Mouse (Mus musculus) heart, embryonic 14.5 days (tissue): ENCODE data around the gene Gipc3. TPM values are rescaled to one million over a fixed set of nuclear protein-coding genes. Genes with fewer than 3 reads are reported as not detected.

Experiments
- ATAC-seq: fragments of 200-750 bp; cut with Nextera tagmentation; 2 replicates; pipeline ENCODE4 v1.8.0; 2017; ENCODE audit warnings: low read depth, moderate TSS enrichment; ENCODE audit not compliant: insufficient number of reproducible peaks, insufficient read depth, low FRiP score
- H3K27ac ChIP-seq, 2 experiments: fragments of 200-500 bp in 1 of 2; fragments of 300-500 bp in 1 of 2; sonication (generic) in 1 of 2; replicated peaks in 1 of 2; 2 replicates each; pipeline ENCODE4 v1.5.1; 2012 to 2014; ENCODE audit warnings: low read depth in 2 of 2, low read length in 2 of 2, control low read depth in 1 of 2, mild to moderate bottlenecking in 1 of 2, mixed read lengths in 1 of 2; ENCODE audit not compliant: control insufficient read depth in 1 of 2, insufficient read depth in 1 of 2
- H3K27me3 ChIP-seq: fragments of 300-500 bp; sonication (generic); 2 replicates; pipeline ENCODE4 v1.6.1; 2014; ENCODE audit warnings: mild to moderate bottlenecking, low read length, control low read depth; ENCODE audit not compliant: control insufficient read depth, insufficient read depth
- H3K36me3 ChIP-seq: fragments of 300-500 bp; sonication (generic); 2 replicates; pipeline ENCODE4 v1.6.1; 2014; ENCODE audit warnings: mild to moderate bottlenecking, control low read depth, low read length, mixed read lengths; ENCODE audit not compliant: control insufficient read depth, insufficient read depth
- H3K4me1 ChIP-seq, 2 experiments: fragments of 200-500 bp in 1 of 2; fragments of 300-500 bp in 1 of 2; sonication (generic) in 1 of 2; 2 replicates each; pipeline ENCODE4 v1.6.1; 2012 to 2014; ENCODE audit warnings: low read length in 2 of 2, control low read depth in 1 of 2, mixed read lengths in 1 of 2; ENCODE audit not compliant: control insufficient read depth in 2 of 2, insufficient read depth in 2 of 2
- H3K4me2 ChIP-seq: fragments of 300-500 bp; sonication (generic); 2 replicates; pipeline ENCODE4 v1.6.1; 2014; ENCODE audit warnings: mild to moderate bottlenecking, low read length
- H3K4me3 ChIP-seq, 2 experiments: fragments of 200-500 bp in 1 of 2; fragments of 300-500 bp in 1 of 2; sonication (generic) in 1 of 2; 2 replicates each; pipeline ENCODE4 v1.5.1; 2012 to 2014; ENCODE audit warnings: low read length in 2 of 2, mild to moderate bottlenecking in 2 of 2, control low read depth in 1 of 2, low read depth in 1 of 2, moderate library complexity in 1 of 2; ENCODE audit not compliant: control insufficient read depth in 1 of 2, insufficient read depth in 1 of 2
- H3K9ac ChIP-seq: fragments of 300-500 bp; sonication (generic); 2 replicates; pipeline ENCODE4 v1.6.1; 2014; ENCODE audit warnings: mild to moderate bottlenecking, low read length
- H3K9me3 ChIP-seq: fragments of 300-500 bp; sonication (generic); 2 replicates; pipeline ENCODE4 v1.6.1; 2016; ENCODE audit warnings: low read length, control low read depth; ENCODE audit not compliant: control insufficient read depth
- WGBS: fragments of 180-500 bp; shearing (Covaris S2); extraction: QIAGEN DNeasy Blood & Tissue Kit; methylation state at CpG from one replicate; pipeline ENCODE4 v1.1.7; 2014; 5-methylcytosine and 5-hydroxymethylcytosine counted together
- polyA plus RNA-seq: library from polyadenylated mRNA; unstranded; fragments of >200 nt; fragmentation: Nextera tagmentation; extraction: Ambion mirVana; gene quantifications from 2 replicates; pipeline ENCODE4 v1.2.1, GENCODE M21; 2014

The Gipc3 gene
- polyA plus RNA-seq, 1 experiment from 2014 or later, result 0.11 TPM

DNA sequence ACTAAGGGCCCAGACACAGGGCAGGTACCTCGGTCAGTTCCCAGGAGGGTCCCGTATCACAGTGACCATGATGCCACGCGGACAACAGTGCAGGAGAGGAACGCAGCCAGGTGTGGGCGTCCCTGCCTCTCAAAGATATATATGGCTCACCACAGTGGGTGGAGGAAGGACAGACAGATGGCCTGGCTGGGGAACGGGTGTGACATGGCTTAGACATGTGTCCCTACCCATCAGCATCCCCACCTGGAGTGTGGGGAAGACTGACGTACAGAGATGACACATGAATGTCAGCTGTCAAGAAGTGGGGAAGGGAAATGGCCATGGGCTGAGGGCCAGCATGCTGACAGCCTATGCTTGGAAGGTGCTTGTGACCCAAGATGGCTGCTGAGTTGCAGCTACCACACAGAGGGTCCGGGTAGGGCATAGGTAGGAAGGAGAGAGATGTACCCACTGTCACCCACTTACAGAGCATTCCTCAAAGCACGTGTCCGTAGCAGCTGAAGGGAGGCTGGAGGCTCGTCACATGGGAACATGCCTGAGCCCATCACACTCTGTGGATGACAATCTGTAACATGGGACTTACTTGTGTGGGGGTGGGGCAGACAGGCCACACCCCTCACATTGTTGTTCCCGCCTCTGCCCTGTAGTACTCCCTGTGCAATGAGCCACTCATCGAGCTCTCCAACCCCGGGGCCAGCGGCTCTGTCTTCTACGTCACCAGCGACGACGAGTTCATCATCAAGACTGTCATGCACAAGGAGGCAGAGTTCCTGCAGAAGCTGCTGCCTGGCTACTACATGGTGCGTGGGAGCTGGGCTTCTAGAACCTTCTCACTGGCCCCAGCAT lies 36.0 kb downstream of the Gipc3 start:
- no peak overlapping the region for H3K27ac ChIP-seq
- H3K9me3 ChIP-seq, result no peaks in the 10 kb centered on the region
- 91% methylated on average over 21 of the region's 21 CpGs for WGBS
- H3K36me3 ChIP-seq, result peaks cover 66% of the 10 kb centered on the region
- no peak overlapping the region for H3K4me3 ChIP-seq
- H3K27me3 ChIP-seq, result no peaks in the 10 kb centered on the region
- no peak overlapping the region for H3K4me2 ChIP-seq
- no peak overlapping the region for H3K9ac ChIP-seq
- H3K4me1 ChIP-seq, result peaks cover 14 to 30% of the 10 kb centered on the region in 2 experiments
- ATAC-seq, result no peak

DNA sequence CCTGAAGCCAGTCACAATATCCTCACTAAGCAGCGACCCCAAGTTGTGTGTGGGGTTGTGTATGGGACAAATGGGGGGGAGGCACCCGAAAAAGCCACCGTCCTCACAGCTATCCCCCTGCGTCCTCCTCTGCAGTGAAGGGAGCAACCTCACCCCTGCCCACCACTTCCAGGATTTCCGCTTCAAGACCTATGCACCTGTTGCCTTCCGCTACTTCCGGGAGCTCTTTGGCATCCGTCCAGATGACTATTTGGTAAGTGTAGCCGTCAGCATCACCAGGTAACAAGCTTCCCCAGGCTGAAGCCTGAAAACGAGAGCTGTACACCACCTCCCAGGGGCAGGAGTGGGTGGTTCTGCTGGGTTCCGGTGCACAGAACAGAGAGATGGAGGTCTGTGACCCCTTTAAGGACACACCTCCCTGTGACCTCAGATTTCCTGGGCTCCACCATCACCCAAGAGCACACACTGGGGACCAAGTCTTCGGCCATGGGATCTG lies 36.8 kb downstream of the Gipc3 start:
- no peak overlapping the region for H3K27ac ChIP-seq
- no peaks in the 10 kb centered on the region for H3K27me3 ChIP-seq
- H3K9ac ChIP-seq, result no peak overlapping the region
- H3K4me1 ChIP-seq, result peaks cover 18 to 36% of the 10 kb centered on the region in 2 experiments
- WGBS, result 93% methylated on average over 12 of the region's 12 CpGs
- peaks cover 58% of the 10 kb centered on the region for H3K36me3 ChIP-seq
- ATAC-seq, result no peak
- no peaks in the 10 kb centered on the region for H3K9me3 ChIP-seq
- no peak overlapping the region for H3K4me2 ChIP-seq
- H3K4me3 ChIP-seq, result no peak overlapping the region

DNA sequence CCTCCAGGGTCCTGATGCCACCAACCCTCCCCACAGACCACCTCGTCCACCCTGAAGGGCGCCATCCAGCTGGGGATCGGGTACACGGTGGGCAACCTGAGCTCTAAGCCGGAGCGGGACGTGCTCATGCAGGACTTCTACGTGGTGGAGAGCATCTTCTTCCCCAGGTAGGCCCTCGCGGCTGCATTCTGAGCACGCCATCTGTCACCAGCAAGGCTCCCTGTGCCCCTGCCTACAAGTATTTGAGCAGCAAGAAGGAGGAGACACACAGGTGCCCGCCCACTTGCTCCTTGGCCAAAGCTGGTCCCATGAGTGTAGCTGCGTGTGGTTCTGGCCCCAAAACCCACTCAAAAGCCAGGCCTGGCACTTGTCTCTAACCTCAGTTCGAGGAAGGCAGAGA lies 37.4 kb downstream of the Gipc3 start:
- ATAC-seq, result no peak
- H3K36me3 ChIP-seq, result peaks cover 52% of the 10 kb centered on the region

DNA sequence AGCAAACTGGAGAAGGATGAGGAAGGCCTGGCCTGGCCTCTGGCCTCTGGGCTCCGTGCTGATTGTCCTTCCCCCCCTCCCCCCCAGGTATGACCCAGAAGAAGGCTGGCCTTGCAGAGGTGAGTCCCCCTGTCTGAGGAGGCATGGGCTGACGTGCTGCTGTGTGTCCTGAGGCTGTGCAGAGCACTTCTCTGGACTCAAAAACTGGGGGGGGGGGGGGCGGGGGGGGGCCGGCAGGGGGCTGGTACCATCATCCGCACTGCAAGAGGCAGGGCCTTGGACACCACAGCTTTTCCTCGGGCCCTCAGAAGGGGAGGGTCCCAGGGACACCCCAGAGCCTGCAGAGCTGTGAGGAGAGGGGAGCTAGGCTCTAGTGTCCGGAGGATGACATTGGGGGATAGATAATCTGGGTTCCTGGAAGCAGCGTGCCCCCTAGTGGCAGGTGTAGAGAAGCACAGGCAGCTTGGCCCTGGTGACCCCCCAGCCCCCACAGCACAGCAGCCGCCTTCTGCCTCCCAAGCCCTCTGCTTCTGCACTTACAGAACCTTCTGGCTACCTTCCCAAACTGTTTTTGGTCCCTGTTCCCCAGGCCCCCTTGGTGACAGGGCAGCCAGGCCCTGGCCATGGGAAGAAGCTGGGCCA lies 38.3 kb downstream of the Gipc3 start:
- H3K27me3 ChIP-seq, result no peaks in the 10 kb centered on the region
- no peak overlapping the region for H3K4me2 ChIP-seq
- no peak overlapping the region for H3K9ac ChIP-seq
- H3K4me1 ChIP-seq, result peaks cover 30 to 50% of the 10 kb centered on the region in 2 experiments
- ATAC-seq, result no peak
- H3K4me3 ChIP-seq, result no peak overlapping the region
- 16% methylated on average over 6 of the region's 9 CpGs for whole genome bisulfite sequencing
- peaks cover 43% of the 10 kb centered on the region for H3K36me3 ChIP-seq
- no peaks in the 10 kb centered on the region for H3K9me3 ChIP-seq
- H3K27ac ChIP-seq, result no peak overlapping the region

More for the DNA sequence above, 37.4 kb downstream of the Gipc3 start:
- Histone ChIP-seq H3K9ac (no peak overlapping the region), H3K4me1 (peaks cover 22 to 41% of the 10 kb centered on the region in 2 experiments), H3K27me3 (no peaks in the 10 kb centered on the region), H3K9me3 (no peaks in the 10 kb centered on the region), H3K27ac (no peak overlapping the region), H3K4me3 (no peak overlapping the region), H3K4me2 (no peak overlapping the region)
- WGBS, result 95% methylated on average over 14 of the region's 14 CpGs

DNA sequence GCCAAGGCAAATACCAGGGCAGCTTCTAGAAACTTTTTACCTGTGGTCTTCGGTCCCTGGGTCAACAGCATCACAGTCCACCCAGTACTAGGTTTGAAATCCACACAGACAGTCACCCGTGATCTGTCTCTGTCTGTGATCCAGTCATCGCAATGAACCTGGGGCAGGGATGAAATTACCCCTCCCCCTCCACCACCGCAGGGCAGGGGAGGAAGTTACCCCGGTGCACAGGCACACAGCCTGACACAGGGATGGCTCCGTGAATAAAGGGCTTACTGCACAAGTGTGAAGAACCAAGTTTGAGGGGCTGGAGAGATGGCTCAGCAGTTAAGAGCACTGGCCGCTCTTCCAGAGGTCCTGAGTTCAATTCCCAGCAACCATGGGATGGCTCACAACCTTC lies 39.3 kb downstream of the Gipc3 start:
- Histone ChIP-seq H3K4me2 (no peak overlapping the region), H3K27ac (no peak overlapping the region), H3K27me3 (no peaks in the 10 kb centered on the region), H3K36me3 (peaks cover 33% of the 10 kb centered on the region), H3K9ac (no peak overlapping the region), H3K4me3 (no peak overlapping the region), H3K9me3 (no peaks in the 10 kb centered on the region), H3K4me1 (peaks cover 36 to 58% of the 10 kb centered on the region in 2 experiments)
- 74% methylated on average over 7 of the region's 7 CpGs for WGBS
- ATAC-seq, result no peak

DNA sequence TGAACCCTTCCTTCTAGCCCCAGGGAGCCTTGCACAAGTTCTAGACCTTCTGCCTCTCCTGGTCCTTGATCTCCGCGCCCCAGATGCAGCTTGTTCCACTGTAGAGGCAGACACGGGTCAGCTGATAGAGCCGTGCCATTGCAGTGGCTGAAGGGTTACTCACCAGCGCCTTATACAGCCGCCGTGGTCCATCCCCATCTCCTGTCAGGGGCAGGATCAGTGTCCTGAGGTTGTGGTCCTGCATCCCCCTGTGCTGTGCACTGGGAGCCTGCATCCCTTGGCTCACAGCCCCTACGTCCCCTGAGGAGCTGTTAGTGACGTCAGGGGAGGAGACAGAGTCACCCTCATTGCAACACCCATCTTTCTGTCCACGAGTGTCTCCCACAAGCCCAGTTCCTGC lies 39.8 kb downstream of the Gipc3 start:
- WGBS, result 49% methylated on average over 10 of the region's 10 CpGs
- peaks cover 28% of the 10 kb centered on the region for H3K36me3 ChIP-seq
- peak overlapping the region; percentile 3 to 74; a peak in 3 of 4 replicates for H3K27ac ChIP-seq
- peaks cover 37 to 59% of the 10 kb centered on the region in 2 experiments for H3K4me1 ChIP-seq
- no peak overlapping the region for H3K4me3 ChIP-seq
- peak overlapping the region; percentile 55 for H3K9ac ChIP-seq
- H3K9me3 ChIP-seq, result no peaks in the 10 kb centered on the region
- H3K4me2 ChIP-seq, result peak overlapping the region; percentile 48
- no peak for ATAC-seq
- H3K27me3 ChIP-seq, result no peaks in the 10 kb centered on the region

DNA sequence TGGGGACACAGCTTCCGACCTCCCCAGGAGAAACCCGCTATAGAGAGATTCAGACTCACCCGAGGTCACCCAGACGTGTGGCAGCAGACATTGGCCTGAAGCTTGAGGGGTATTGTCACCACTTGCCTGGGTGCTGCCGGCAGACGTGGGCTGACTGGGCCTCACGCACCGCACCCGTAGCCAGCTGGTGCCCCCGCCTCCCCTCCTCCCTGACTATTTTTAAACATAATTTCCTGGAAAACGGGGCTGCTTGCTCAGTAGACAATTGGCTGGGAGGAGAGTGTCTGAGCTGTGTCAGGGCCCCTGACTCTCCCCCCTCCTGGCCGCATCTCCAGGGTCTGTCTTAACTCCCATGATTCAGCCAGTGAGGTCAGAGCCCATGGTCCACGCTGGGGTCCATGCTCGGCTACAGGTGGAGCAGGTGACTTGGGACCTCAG lies 40.3 kb downstream of the Gipc3 start:
- Histone ChIP-seq H3K9me3 (no peaks in the 10 kb centered on the region), H3K36me3 (peaks cover 23% of the 10 kb centered on the region), H3K4me2 (peak overlapping the region; percentile 48), H3K4me3 (no peak overlapping the region), H3K27ac (peak overlapping the region; percentile 8 to 74), H3K27me3 (no peaks in the 10 kb centered on the region), H3K4me1 (peaks cover 42 to 63% of the 10 kb centered on the region in 2 experiments), H3K9ac (peak overlapping the region; percentile 55)
- ATAC-seq, result 0 out of 2 replicates have a peak, but pooled peaks have one; percentile 19
- 7% methylated on average over 14 of the region's 14 CpGs for WGBS
